ENCODE assay signal across 8 mouse cellular contexts in genomic region chr7:29815910-29816429, GRCm38 (mm10). TPM values are rescaled to one million over a fixed set of nuclear protein-coding genes. Genes with fewer than 3 reads are reported as not detected.
DNase-seq lines count a peak whose midpoint lies in the region; ATAC-seq and TF ChIP-seq lines count a peak whose summit lies in the region.

TSS of gene Zfp790 (plus strand) at chr7:29816114.

- H3K36me3 ChIP-seq in C2C12 (ENCODE audit: control insufficient read depth, insufficient read depth): peaks cover 1% of the 10 kb centered on the region
- H3K36me3 ChIP-seq in erythroblast, embryonic 14.5 days (ENCODE audit: control insufficient read depth): peaks cover 9% of the 10 kb centered on the region
- H3K36me3 ChIP-seq in heart, embryonic 11.5 days (ENCODE audit: control insufficient read depth, insufficient read depth, low read length): peaks cover 4% of the 10 kb centered on the region; the same call in 1 of the 2 replicates
- 0 out of 2 replicates have a peak, but pooled peaks cover 3% of the 10 kb centered on the region for H3K36me3 ChIP-seq in kidney, embryonic 16.5 days (ENCODE audit: insufficient read depth, low read length)
- H3K36me3 ChIP-seq in liver, adult 2 months (ENCODE audit: control insufficient read depth, insufficient read depth, low read length): no peaks in the 10 kb centered on the region
- no peaks in the 10 kb centered on the region for H3K36me3 ChIP-seq in myocyte (ENCODE audit: control insufficient read depth, insufficient read depth)
- no peaks in the 10 kb centered on the region for H3K36me3 ChIP-seq in splenic B cell, adult 2 months (ENCODE audit: control insufficient read depth, insufficient read depth, low read length, poor library complexity, severe bottlenecking)

- no peak for TF ChIP-seq POLR2A in brain, embryonic 14.5 days (IDR thresholded peaks at IDR 0.05; ENCODE audit: borderline replicate concordance, extremely low read depth, insufficient read depth, insufficient read length, poor library complexity, severe bottlenecking)
- TF ChIP-seq POLR2A in liver, adult 2 months (IDR thresholded peaks at IDR 0.05; ENCODE audit: extremely low read depth, insufficient read depth, low read length): peak; percentile 33; the same call in 1 of the 2 replicates
- peak; percentile 81 for TF ChIP-seq POLR2A in myocyte (IDR thresholded peaks at IDR 0.05; ENCODE audit: insufficient read length, low read depth)

- peak within 1 kb of the TSS; percentile 72 for H3K9ac ChIP-seq in heart, embryonic 11.5 days (ENCODE audit: low read depth, low read length)
- peak within 1 kb of the TSS; percentile 76 for H3K9ac ChIP-seq in kidney, embryonic 16.5 days (replicated peaks; ENCODE audit: low read length)
- H3K9ac ChIP-seq in liver, adult 2 months (ENCODE audit: low read depth, low read length): peak within 1 kb of the TSS; percentile 64

- H3K79me2 ChIP-seq in C2C12 (ENCODE audit: control insufficient read depth, insufficient read depth): peaks cover 40% of the 10 kb centered on the region
- peaks cover 18% of the 10 kb centered on the region for H3K79me2 ChIP-seq in liver, adult 2 months (ENCODE audit: control insufficient read depth, insufficient read depth, low read length)
- H3K79me2 ChIP-seq in myocyte (ENCODE audit: control insufficient read depth, insufficient read depth): peaks cover 31% of the 10 kb centered on the region

- WGBS in heart, embryonic 11.5 days (ENCODE audit: insufficient replicate concordance): under 1% methylated on average over 26 of the region's 26 CpGs
- under 1% methylated on average over 26 of the region's 26 CpGs for WGBS in kidney, embryonic 16.5 days
- WGBS in liver, adult 2 months: 0% methylated on average over 26 of the region's 26 CpGs

- H3K27ac ChIP-seq in heart, embryonic 11.5 days (ENCODE audit: low read depth, low read length): peak within 1 kb of the TSS; percentile 63
- H3K27ac ChIP-seq in kidney, embryonic 16.5 days (ENCODE audit: low read length): peak within 1 kb of the TSS; percentile 89
- peak within 1 kb of the TSS; percentile 68 for H3K27ac ChIP-seq in liver, adult 2 months (replicated peaks; ENCODE audit: insufficient read depth, low read depth, low read length)

- H3K4me3 ChIP-seq in C2C12 (ENCODE audit: insufficient read depth, poor library complexity, severe bottlenecking) (peak within 1 kb of the TSS; percentile 56), myocyte (peak within 1 kb of the TSS; percentile 63)
- peak within 1 kb of the TSS; percentile 70 for H3K4me3 ChIP-seq in erythroblast, embryonic 14.5 days (replicated peaks)
- H3K4me3 ChIP-seq in heart, embryonic 11.5 days (ENCODE audit: low read depth, low read length): peak within 1 kb of the TSS; percentile 55
- peak within 1 kb of the TSS; percentile 65 for H3K4me3 ChIP-seq in kidney, embryonic 16.5 days (ENCODE audit: low read length)
- H3K4me3 ChIP-seq in liver, adult 2 months (ENCODE audit: insufficient read depth, low read depth, low read length): peak within 1 kb of the TSS; percentile 55

- peak within 1 kb of the TSS; percentile 90 for H3K4me2 ChIP-seq in heart, embryonic 11.5 days
- peak within 1 kb of the TSS; percentile 90 for H3K4me2 ChIP-seq in kidney, embryonic 16.5 days (replicated peaks; ENCODE audit: low read depth, low read length)
- H3K4me2 ChIP-seq in myocyte (ENCODE audit: low read depth): peak within 1 kb of the TSS; percentile 83

- H3K27me3 ChIP-seq in C2C12 (ENCODE audit: control insufficient read depth, insufficient read depth, insufficient read length): no peaks in the 10 kb centered on the region
- H3K27me3 ChIP-seq in erythroblast, embryonic 14.5 days (ENCODE audit: control insufficient read depth): no peaks in the 10 kb centered on the region
- no peaks in the 10 kb centered on the region for H3K27me3 ChIP-seq in heart, embryonic 11.5 days (ENCODE audit: control insufficient read depth, insufficient read depth, low read length)
- H3K27me3 ChIP-seq in kidney, embryonic 16.5 days (ENCODE audit: insufficient read depth, low read length): no peaks in the 10 kb centered on the region
- H3K27me3 ChIP-seq in liver, adult 2 months (ENCODE audit: control insufficient read depth, insufficient read depth, low read length): no peaks in the 10 kb centered on the region
- no peaks in the 10 kb centered on the region for H3K27me3 ChIP-seq in myocyte (ENCODE audit: control insufficient read depth, insufficient read depth, insufficient read length)
- no peaks in the 10 kb centered on the region for H3K27me3 ChIP-seq in splenic B cell, adult 2 months (ENCODE audit: control insufficient read depth, insufficient read depth, low read length, poor library complexity, severe bottlenecking)

- TF ChIP-seq CTCF in C2C12 (IDR thresholded peaks at IDR 0.05; ENCODE audit: control insufficient read depth, insufficient read depth, insufficient read length): no peak
- TF ChIP-seq CTCF in brain, embryonic 14.5 days (IDR thresholded peaks at IDR 0.05; ENCODE audit: borderline replicate concordance, extremely low read depth, insufficient read depth, insufficient read length): no peak
- no peak for TF ChIP-seq CTCF in liver, adult 2 months (IDR thresholded peaks at IDR 0.05; ENCODE audit: low read depth, low read length)

- no peaks in the 10 kb centered on the region for H3K9me3 ChIP-seq in erythroblast, embryonic 14.5 days (ENCODE audit: control insufficient read depth, low read length)
- H3K9me3 ChIP-seq in heart, embryonic 11.5 days (replicated peaks; ENCODE audit: control insufficient read depth, low read length): no peaks in the 10 kb centered on the region
- H3K9me3 ChIP-seq in kidney, embryonic 16.5 days (ENCODE audit: low read length): no peaks in the 10 kb centered on the region

- H3ac ChIP-seq in C2C12 (ENCODE audit: control insufficient read depth, insufficient read length, low read depth): peak within 1 kb of the TSS; percentile 68
- H3ac ChIP-seq in myocyte (ENCODE audit: control insufficient read depth, insufficient read length): peak within 1 kb of the TSS; percentile 67

- peaks cover 15% of the 10 kb centered on the region for H3K79me3 ChIP-seq in C2C12 (ENCODE audit: low read depth)

- peak; percentile 95 for ATAC-seq in heart, embryonic 11.5 days (replicated peaks; ENCODE audit: insufficient number of reproducible peaks, low FRiP score, low TSS enrichment)
- ATAC-seq in kidney, embryonic 16.5 days (ENCODE audit: low FRiP score, low TSS enrichment): peak; percentile 97

- DNase-seq in brain, embryonic 14.5 days (ENCODE audit: low read depth): peak; percentile 98
- peak; percentile 96 for DNase-seq in liver, adult 2 months (ENCODE audit: extremely low read depth, low read depth, low spot score)
- peak; percentile 90 for DNase-seq in splenic B cell, adult 2 months (ENCODE audit: low read depth, low spot score)

- H3K4me1 ChIP-seq in erythroblast, embryonic 14.5 days (ENCODE audit: control insufficient read depth): peaks cover 59% of the 10 kb centered on the region
- H3K4me1 ChIP-seq in heart, embryonic 11.5 days (ENCODE audit: control insufficient read depth, insufficient read depth, low read length): peaks cover 10% of the 10 kb centered on the region; the same call in 1 of the 2 replicates
- H3K4me1 ChIP-seq in kidney, embryonic 16.5 days (ENCODE audit: insufficient read depth, low read length): peaks cover 27% of the 10 kb centered on the region
- peaks cover 20% of the 10 kb centered on the region for H3K4me1 ChIP-seq in liver, adult 2 months (ENCODE audit: control insufficient read depth, insufficient read depth, low read length)

TF ChIP-seq in C2C12, 6 proteins besides CTCF, POLR2A, EP300 and RAD21:
- no peak for TF ChIP-seq FOSL1 (IDR thresholded peaks at IDR 0.05; ENCODE audit: insufficient read depth, low read length, poor library complexity, severe bottlenecking)
- TF ChIP-seq MYOD1 (IDR thresholded peaks at IDR 0.05; ENCODE audit: control insufficient read depth, insufficient read length, low read depth): no peak
- no peak for TF ChIP-seq MYOG (IDR thresholded peaks at IDR 0.05; ENCODE audit: control insufficient read depth, extremely low read depth, insufficient read length)
- no peak for TF ChIP-seq USF1 (IDR thresholded peaks at IDR 0.05; ENCODE audit: low read depth)
- peak; percentile 13 for TF ChIP-seq MAX (IDR thresholded peaks at IDR 0.05)

TF ChIP-seq in myocyte, 11 proteins besides CTCF, POLR2A, EP300 and RAD21:
- TF ChIP-seq USF1 (IDR thresholded peaks at IDR 0.05; ENCODE audit: low read depth) (peak; percentile 9), SRF (IDR thresholded peaks at IDR 0.05; ENCODE audit: control insufficient read depth, insufficient read length, low read depth) (peak; percentile 7), POLR2AphosphoS2 (IDR thresholded peaks at IDR 0.05; ENCODE audit: insufficient read length, low read depth) (peak; percentile 79), E2F4 (IDR thresholded peaks at IDR 0.05; ENCODE audit: insufficient read depth) (no peak), REST (IDR thresholded peaks at IDR 0.05; ENCODE audit: insufficient read depth, insufficient read length) (no peak)

RNA-seq across cellular contexts. Expression of gene Zfp790, which starts in this region (rescaled TPM):
- 2.5 TPM for polyA plus RNA-seq in C2C12 (2012; fragmentation: generic; extraction: Trizol)
- polyA plus RNA-seq in brain, embryonic 14.5 days (2012; rRNA removed): 12.2 and 14.8 TPM in 2 replicates
- 0.01 and 0.04 TPM in 2 replicates for polyA plus RNA-seq in erythroblast, embryonic 14.5 days (2012)
- polyA plus RNA-seq in heart, embryonic 11.5 days (2014; fragmentation: Nextera tagmentation; extraction: Ambion mirVana): 8.9 and 13.3 TPM in 2 replicates
- polyA plus RNA-seq in kidney, embryonic 16.5 days (2015; fragmentation: Nextera tagmentation; extraction: Ambion mirVana): 15.1 and 15.8 TPM in 2 replicates
- total RNA-seq in liver, adult 2 months (2014; rRNA removed): 5.6 and 7.2 TPM in 2 replicates
- polyA plus RNA-seq in liver, adult 2 months (2012; rRNA removed): 1.1 and 1.4 TPM in 2 replicates
- 5.1 TPM for polyA plus RNA-seq in myocyte (2012; fragmentation: generic; extraction: Trizol)

Comparison
In these comparisons a context has a peak if more than half of its experiments do, and no peak if none do; other contexts are left out.
1. Peak in every context shown above with its lines: DNase-seq, ATAC-seq, H3K4me3 ChIP-seq and H3K27ac ChIP-seq.